Mouse (Mus musculus): ENCODE results near the gene Bmper. TPM values are rescaled to one million over a fixed set of nuclear protein-coding genes. Genes with fewer than 3 reads are reported as not detected.

Gene Bmper
- polyA plus RNA-seq, 1 experiment from 2014 or later, result 4.0 TPM

DNA sequence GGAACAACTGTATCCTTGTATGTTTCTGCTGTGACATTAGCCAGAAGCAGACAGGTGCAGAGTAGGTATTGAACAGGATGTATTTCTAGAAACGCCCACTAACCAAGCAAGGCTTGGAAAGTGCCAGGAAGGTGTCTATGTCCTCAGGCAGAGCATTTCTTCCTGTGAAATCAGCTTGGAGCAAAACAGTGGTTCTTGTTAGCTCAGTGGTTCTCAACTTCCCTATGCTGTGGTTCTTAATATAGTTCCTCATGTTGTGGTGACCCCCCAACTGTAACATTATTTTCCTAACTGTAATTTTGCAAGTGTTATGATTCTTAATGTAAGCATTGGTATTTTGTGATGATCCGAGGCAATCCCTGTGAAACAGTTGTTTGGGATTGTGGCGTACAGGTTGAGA, 70.7 kb downstream of the Bmper start:
- ATAC-seq (ENCODE audit: low FRiP score, low TSS enrichment) (no peak), DNase-seq (ENCODE audit: low spot score) (no peak)
- Histone ChIP-seq H3K4me2 (replicated peaks; ENCODE audit: low read depth) (no peak overlapping the region), H3K36me3 (ENCODE audit: control insufficient read depth, insufficient read depth, low read length) (no peaks in the 10 kb centered on the region), H3K9ac (ENCODE audit: low read length) (no peak overlapping the region), H3K9me3 (ENCODE audit: control insufficient read depth, low read length) (no peaks in the 10 kb centered on the region), H3K27me3 (ENCODE audit: control insufficient read depth, insufficient read depth, low read length) (no peaks in the 10 kb centered on the region), H3K27ac (replicated peaks) (no peak overlapping the region), H3K4me1 (replicated peaks; ENCODE audit: control insufficient read depth, insufficient read depth) (no peaks in the 10 kb centered on the region), H3K4me3 (ENCODE audit: low read depth, low read length) (no peak overlapping the region)
- 89% methylated on average over 3 of the region's 3 CpGs for WGBS
- TF ChIP-seq EP300 (optimal IDR thresholded peaks at IDR 0.05), result no peak
- no peak for TF ChIP-seq CTCF (IDR thresholded peaks at IDR 0.05; ENCODE audit: low read depth)

DNA sequence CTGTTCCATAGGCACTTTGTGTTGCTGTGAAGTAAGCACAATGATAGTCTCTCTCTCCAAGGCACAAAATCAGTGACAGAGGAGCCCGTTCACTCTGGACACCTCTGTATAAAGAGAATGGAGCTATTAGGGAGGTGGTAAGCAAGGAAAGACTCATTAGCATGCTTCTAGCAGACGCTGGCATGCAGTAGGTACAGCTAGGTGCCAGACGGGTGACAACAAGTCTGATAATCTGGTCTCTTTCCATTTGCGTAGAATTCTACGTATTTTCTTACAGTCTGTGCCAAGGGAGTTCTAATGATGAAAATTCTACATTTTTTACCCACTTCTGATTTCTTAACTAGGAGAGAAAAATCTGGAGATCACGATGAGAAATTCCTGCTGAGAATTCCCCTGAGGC, 72.7 kb downstream of the Bmper start:
- TF ChIP-seq CTCF (IDR thresholded peaks at IDR 0.05; ENCODE audit: low read depth) (no peak), EP300 (optimal IDR thresholded peaks at IDR 0.05) (no peak)

DNA sequence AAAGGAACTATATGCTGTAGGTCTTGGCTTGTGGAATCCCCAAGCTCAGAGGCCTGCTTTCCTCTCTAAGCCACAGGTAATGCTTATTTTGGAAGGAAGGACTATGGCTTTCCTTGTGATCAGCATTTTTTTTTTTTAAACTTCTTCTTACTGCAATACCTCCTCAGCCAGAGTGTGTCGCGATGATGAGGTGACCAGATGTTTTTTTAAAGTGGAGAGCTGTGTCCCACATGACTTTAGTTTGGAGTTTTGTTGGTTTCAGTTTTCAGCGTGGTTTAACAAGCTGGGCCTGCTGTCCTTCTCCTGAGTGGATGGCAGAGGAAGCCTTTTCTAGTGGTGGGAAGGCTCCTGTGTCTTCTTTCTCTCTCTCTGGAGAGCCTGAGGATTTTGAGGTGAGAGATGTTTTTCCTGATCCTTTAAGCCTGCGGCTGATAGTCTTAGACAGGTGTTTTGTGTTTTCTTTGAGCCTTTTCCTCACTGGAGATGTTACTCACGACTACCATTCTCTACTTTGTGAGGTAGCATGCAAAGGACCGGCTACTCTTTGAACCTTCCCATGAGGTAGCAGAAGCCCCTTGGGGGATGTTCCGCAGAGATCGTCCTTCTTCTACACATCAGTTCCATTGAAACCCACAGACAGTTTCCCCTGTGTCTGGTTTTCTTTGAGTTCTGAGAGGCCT, 74.8 kb downstream of the Bmper start:
- no peak overlapping the region for H3K4me2 ChIP-seq (replicated peaks; ENCODE audit: low read depth)
- no peaks in the 10 kb centered on the region for H3K4me1 ChIP-seq (replicated peaks; ENCODE audit: control insufficient read depth, insufficient read depth)
- WGBS, result 76% methylated on average over 8 of the region's 8 CpGs
- no peak overlapping the region for H3K4me3 ChIP-seq (ENCODE audit: low read depth, low read length)
- ATAC-seq (ENCODE audit: low FRiP score, low TSS enrichment) (no peak), DNase-seq (ENCODE audit: low spot score) (no peak)
- H3K27ac ChIP-seq (replicated peaks), result no peak overlapping the region
- TF ChIP-seq CTCF (IDR thresholded peaks at IDR 0.05; ENCODE audit: low read depth) (no peak), EP300 (optimal IDR thresholded peaks at IDR 0.05) (no peak)
- H3K36me3 ChIP-seq (ENCODE audit: control insufficient read depth, insufficient read depth, low read length), result no peaks in the 10 kb centered on the region
- H3K27me3 ChIP-seq (ENCODE audit: control insufficient read depth, insufficient read depth, low read length), result no peaks in the 10 kb centered on the region
- H3K9ac ChIP-seq (ENCODE audit: low read length), result no peak overlapping the region
- no peaks in the 10 kb centered on the region for H3K9me3 ChIP-seq (ENCODE audit: control insufficient read depth, low read length)

More for the DNA sequence above, 72.7 kb downstream of the Bmper start:
- H3K9me3 ChIP-seq (ENCODE audit: control insufficient read depth, low read length), result no peaks in the 10 kb centered on the region
- no peak overlapping the region for H3K27ac ChIP-seq (replicated peaks)
- H3K4me2 ChIP-seq (replicated peaks; ENCODE audit: low read depth), result no peak overlapping the region
- no peak overlapping the region for H3K4me3 ChIP-seq (ENCODE audit: low read depth, low read length)
- no peak for ATAC-seq (ENCODE audit: low FRiP score, low TSS enrichment)
- H3K36me3 ChIP-seq (ENCODE audit: control insufficient read depth, insufficient read depth, low read length), result no peaks in the 10 kb centered on the region
- no peaks in the 10 kb centered on the region for H3K27me3 ChIP-seq (ENCODE audit: control insufficient read depth, insufficient read depth, low read length)
- DNase-seq (ENCODE audit: low spot score), result no peak
- no peaks in the 10 kb centered on the region for H3K4me1 ChIP-seq (replicated peaks; ENCODE audit: control insufficient read depth, insufficient read depth)
- H3K9ac ChIP-seq (ENCODE audit: low read length), result no peak overlapping the region
- WGBS, result 69% methylated on average over 6 of the region's 6 CpGs

DNA sequence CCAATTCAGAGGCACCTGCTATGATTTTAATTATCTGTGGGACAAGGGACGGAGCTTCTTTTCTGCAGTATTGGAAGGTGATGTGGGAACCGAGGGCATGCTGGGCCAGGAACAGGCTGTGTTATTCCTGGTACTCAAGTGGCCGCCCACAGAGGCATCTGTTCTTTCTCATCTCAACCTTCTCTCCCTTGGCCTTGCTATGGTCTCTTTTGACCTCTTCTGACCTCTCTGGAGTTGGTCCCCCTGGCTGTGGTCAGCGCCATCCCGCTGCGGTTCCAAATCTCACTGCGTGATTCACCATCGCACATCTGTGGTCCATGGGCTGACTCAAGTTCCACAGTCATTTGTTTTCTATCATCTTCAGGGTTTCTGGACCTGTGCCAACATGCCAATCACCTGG, 77.5 kb downstream of the Bmper start:
- DNase-seq (ENCODE audit: low spot score) (no peak), ATAC-seq (ENCODE audit: low FRiP score, low TSS enrichment) (no peak)
- no peak overlapping the region for H3K9ac ChIP-seq (ENCODE audit: low read length)
- no peak for TF ChIP-seq CTCF (IDR thresholded peaks at IDR 0.05; ENCODE audit: low read depth)
- TF ChIP-seq EP300 (optimal IDR thresholded peaks at IDR 0.05), result no peak
- H3K4me3 ChIP-seq (ENCODE audit: low read depth, low read length), result no peak overlapping the region
- H3K9me3 ChIP-seq (ENCODE audit: control insufficient read depth, low read length), result no peaks in the 10 kb centered on the region
- H3K27me3 ChIP-seq (ENCODE audit: control insufficient read depth, insufficient read depth, low read length), result no peaks in the 10 kb centered on the region
- H3K27ac ChIP-seq (replicated peaks), result no peak overlapping the region
- WGBS, result 92% methylated on average over 8 of the region's 8 CpGs
- H3K4me1 ChIP-seq (replicated peaks; ENCODE audit: control insufficient read depth, insufficient read depth), result no peaks in the 10 kb centered on the region
- no peaks in the 10 kb centered on the region for H3K36me3 ChIP-seq (ENCODE audit: control insufficient read depth, insufficient read depth, low read length)
- no peak overlapping the region for H3K4me2 ChIP-seq (replicated peaks; ENCODE audit: low read depth)

DNA sequence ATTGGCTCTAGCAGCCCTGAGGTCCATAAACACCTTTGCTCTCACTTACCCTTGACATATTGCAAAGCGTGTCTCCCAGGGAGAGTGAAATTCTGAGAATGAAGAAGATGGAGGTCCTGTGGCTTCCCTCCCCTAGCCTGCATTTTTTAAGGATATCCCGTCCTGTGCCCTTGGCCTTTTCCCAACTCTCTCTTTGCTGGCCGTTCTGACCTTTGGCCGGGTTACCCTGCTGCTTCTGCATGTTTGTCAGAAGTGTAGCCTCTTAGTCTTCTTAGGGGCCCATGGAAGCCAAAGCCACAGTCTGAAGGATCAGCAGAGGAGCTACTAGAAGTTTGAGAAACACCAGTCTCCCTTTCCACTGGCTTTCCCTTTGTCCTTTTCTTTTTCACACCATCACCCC, 82.8 kb downstream of the Bmper start:
- no peak overlapping the region for H3K9ac ChIP-seq (ENCODE audit: low read length)
- WGBS, result 59% methylated on average over 4 of the region's 4 CpGs
- DNase-seq (ENCODE audit: low spot score) (no peak), ATAC-seq (ENCODE audit: low FRiP score, low TSS enrichment) (no peak)
- H3K27ac ChIP-seq (replicated peaks), result no peak overlapping the region
- no peaks in the 10 kb centered on the region for H3K27me3 ChIP-seq (ENCODE audit: control insufficient read depth, insufficient read depth, low read length)
- H3K4me3 ChIP-seq (ENCODE audit: low read depth, low read length), result no peak overlapping the region
- no peaks in the 10 kb centered on the region for H3K4me1 ChIP-seq (replicated peaks; ENCODE audit: control insufficient read depth, insufficient read depth)
- no peak for TF ChIP-seq CTCF (IDR thresholded peaks at IDR 0.05; ENCODE audit: low read depth)
- TF ChIP-seq EP300 (optimal IDR thresholded peaks at IDR 0.05), result no peak
- no peaks in the 10 kb centered on the region for H3K9me3 ChIP-seq (ENCODE audit: control insufficient read depth, low read length)
- no peak overlapping the region for H3K4me2 ChIP-seq (replicated peaks; ENCODE audit: low read depth)
- H3K36me3 ChIP-seq (ENCODE audit: control insufficient read depth, insufficient read depth, low read length), result no peaks in the 10 kb centered on the region

DNA sequence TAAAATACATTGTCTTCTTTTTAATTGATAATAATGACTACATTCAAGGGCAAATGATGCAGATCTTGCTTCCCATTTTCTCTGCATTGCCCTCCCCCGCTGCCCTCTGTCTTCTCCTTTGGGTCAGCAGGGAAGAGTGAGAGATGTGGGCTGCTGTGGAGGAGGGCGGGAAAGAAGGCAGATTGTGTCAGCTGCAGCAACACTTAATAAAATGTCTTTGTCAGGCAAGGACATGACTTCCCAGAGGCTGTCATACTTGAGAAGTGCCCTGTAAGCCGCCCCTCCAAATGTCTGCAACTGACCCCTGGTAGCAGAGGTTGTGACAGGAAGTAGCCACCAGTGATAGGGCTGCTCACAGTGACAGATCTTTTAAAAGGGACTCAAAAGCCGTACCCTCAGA, 83.3 kb downstream of the Bmper start:
- H3K4me2 ChIP-seq (replicated peaks; ENCODE audit: low read depth), result no peak overlapping the region
- 67% methylated on average over 4 of the region's 4 CpGs for WGBS
- no peaks in the 10 kb centered on the region for H3K4me1 ChIP-seq (replicated peaks; ENCODE audit: control insufficient read depth, insufficient read depth)
- H3K36me3 ChIP-seq (ENCODE audit: control insufficient read depth, insufficient read depth, low read length), result no peaks in the 10 kb centered on the region
- no peak for ATAC-seq (ENCODE audit: low FRiP score, low TSS enrichment)
- TF ChIP-seq EP300 (optimal IDR thresholded peaks at IDR 0.05), result no peak
- TF ChIP-seq CTCF (IDR thresholded peaks at IDR 0.05; ENCODE audit: low read depth), result no peak
- no peak for DNase-seq (ENCODE audit: low spot score)
- no peaks in the 10 kb centered on the region for H3K27me3 ChIP-seq (ENCODE audit: control insufficient read depth, insufficient read depth, low read length)
- H3K27ac ChIP-seq (replicated peaks), result no peak overlapping the region
- no peaks in the 10 kb centered on the region for H3K9me3 ChIP-seq (ENCODE audit: control insufficient read depth, low read length)
- H3K4me3 ChIP-seq (ENCODE audit: low read depth, low read length), result no peak overlapping the region
- no peak overlapping the region for H3K9ac ChIP-seq (ENCODE audit: low read length)

Measured in stomach, postnatal 0 days (tissue).